Mouse (Mus musculus) stomach, postnatal 0 days (tissue): Measurements from ENCODE around the gene Kdelr1.

Source experiments
- CTCF ChIP-seq: IDR thresholded peaks from 2 replicates; pipeline ENCODE4 v1.5.1; 2016; ENCODE audit warnings: antibody characterized with exemption, low read depth, mild to moderate bottlenecking, moderate library complexity
- EP300 ChIP-seq: optimal IDR thresholded peaks from 2 replicates; pipeline ENCODE3; 2016; ENCODE audit warnings: antibody characterized with exemption

GRCm38 (mm10) chr7:45887246-45887645 lies 14.7 kb downstream of the Kdelr1 start:
- TF ChIP-seq CTCF, result no peak
- TF ChIP-seq EP300, result no peak
